Mouse (Mus musculus) telencephalon, adult 2 months (tissue): ENCODE results near the gene Card14.
"Not testable (repeated sequence)": the region's sequence is repeated elsewhere in the genome, so short reads cannot be mapped to it uniquely, and the experiment has no call there.

Experiments
- DNase-seq: peaks from one replicate; pipeline ENCODE4 v3.0.0-alpha.2; 2011; ENCODE audit warnings: low read depth, low spot score

Gene Card14

GRCm38 (mm10) chr11:119355443-119356385, 48.1 kb downstream of the Card14 start, which contains the start of the genes Sgsh and Slc26a11:
Sgsh (minus strand) TSS chr11:119355536.
Slc26a11 (plus strand) TSS chr11:119355557.
- DNase-seq = no peak

DNA sequence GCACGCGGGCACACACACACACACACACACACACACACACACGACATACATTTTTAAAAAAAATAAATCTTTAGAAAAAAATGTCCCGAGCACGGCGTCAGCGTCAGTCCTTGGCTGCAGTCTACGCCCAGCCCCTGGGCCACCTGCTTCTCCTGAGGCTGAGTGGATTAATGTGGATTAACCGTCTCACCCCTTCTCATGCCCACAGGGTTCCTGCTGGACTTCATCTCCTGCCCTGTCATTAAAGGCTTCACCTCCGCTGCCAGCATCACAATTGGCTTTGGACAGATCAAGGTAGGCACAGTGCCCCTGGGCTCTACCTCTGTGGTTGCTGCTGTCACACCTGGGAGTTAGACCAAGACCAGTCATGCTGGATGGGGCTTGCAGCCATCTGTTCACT, 51.5 kb downstream of the Card14 start:
- DNase-seq = no peak

GRCm38 (mm10) chr11:119362769-119363533, 55.4 kb downstream of the Card14 start:
- no peak for DNase-seq

- DNase-seq = no peak
Observed at GRCm38 (mm10) chr11:119363534-119364145, 56.1 kb downstream of the Card14 start.

GRCm38 (mm10) chr11:119375425-119375824, 67.9 kb downstream of the Card14 start:
- DNase-seq = no peak

DNA sequence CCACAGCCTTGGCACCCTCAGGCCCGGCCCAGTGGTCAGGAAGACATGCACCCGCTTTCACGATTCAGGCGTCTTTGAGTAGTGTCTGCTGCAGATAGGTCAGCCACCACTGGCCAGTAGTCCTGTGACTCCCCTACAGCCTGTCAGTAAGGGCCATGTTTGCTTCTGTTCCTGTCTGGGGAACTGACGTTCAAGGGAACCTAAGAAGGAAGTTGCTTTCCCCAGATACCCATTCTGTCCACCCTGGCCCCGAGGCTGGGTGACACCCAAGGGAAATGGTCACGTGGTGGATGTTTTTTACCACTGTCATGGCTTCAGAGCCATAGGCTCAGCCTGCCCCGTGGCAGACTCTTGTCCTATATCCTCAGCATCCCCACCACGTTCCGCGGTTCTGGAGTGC, 69.8 kb downstream of the Card14 start:
- no peak for DNase-seq

DNA sequence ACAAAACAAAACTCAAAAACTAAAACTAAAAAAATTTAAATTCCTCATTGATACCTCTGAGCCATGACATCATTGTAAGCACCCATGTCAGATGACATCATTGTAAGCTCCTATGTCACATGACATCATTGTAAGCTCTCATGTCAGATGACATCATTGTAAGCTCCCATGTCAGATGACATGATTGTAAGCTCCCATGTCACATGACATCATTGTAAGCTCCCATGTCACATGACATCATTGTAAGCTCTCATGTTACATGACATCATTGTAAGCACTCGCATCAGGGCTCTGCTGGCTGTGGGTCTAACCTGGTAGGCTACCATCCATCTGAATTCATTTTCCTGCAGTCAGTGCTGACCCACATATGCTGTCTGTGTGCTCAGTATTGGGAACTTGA, 71.0 kb downstream of the Card14 start:
- no peak for DNase-seq

- DNase-seq = no peak
Observed at GRCm38 (mm10) chr11:119381631-119382337, 74.2 kb downstream of the Card14 start.

DNA sequence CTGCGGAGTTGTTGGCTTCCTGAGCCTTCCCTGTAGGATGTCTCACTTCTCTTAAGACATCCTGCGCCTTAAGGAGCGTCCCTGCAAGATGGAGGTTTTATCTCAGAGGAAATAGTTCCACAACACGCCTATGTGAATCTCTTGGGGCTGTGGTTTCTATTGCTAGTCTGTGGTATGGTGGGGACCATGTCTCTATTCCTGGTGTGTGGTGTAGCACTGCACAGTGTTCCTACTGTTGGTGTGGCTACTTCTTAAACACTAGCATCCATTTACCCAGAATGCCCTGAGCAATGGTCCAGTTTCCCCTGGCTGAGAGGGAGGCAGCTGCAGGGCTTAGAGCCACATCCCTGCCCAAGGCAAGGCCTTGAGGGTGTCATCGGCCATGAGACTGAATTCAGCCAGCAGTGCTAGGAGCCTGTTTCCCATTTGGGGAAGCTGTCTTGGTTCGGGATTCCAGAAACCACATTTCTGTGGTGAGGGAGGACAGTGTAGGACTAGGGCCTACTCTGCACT, 74.8 kb downstream of the Card14 start:
- DNase-seq = no peak

DNA sequence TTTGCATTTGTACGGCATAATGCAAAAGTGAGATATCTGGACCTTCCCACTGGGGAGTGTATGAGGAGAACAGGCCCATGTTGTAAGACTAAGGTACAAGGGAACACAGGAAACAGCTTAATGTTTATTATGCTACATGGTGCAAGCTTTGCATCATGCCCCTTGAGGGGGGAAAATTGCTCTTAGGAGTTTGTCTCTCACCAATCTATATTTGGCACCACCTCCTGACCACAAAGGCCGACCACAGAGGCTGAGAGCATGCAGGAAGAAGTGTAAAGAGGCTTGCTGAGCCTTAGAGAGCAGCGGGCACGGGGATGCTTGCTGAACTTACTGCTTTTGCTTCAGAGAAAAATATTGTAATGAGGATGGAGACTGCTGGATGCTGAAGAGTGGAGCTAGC, 77.3 kb downstream of the Card14 start:
- DNase-seq = no peak

GRCm38 (mm10) chr11:119386306-119386705, 78.7 kb downstream of the Card14 start:
- no peak for DNase-seq

DNA sequence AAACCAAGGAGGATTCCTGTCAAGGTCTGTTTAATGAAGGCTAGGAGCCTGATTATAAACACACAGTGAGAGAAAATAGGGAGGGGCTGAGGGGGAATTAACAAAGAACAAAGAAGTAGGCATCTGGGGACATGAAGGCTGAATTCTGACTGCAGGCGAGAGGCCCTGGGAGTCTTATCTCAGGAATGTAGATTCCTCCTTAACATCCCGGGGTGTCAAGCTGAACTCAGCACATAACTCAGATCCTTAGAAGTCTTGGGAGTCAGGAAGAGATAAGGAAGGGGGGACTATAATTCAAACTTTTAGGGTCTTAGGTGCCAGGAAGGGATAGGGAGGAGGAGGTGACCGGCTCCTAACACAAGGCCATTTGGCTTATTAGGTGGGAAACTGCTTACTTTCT, 79.7 kb downstream of the Card14 start:
- not testable (repeated sequence) for DNase-seq

- DNase-seq = no peak
Observed at GRCm38 (mm10) chr11:119389851-119390270, 82.3 kb downstream of the Card14 start.

- no peak for DNase-seq
Observed at GRCm38 (mm10) chr11:119390271-119391231, 83.0 kb downstream of the Card14 start.

- DNase-seq = no peak
Observed at GRCm38 (mm10) chr11:119391386-119392000, 83.9 kb downstream of the Card14 start.

GRCm38 (mm10) chr11:119392001-119392614, 84.5 kb downstream of the Card14 start:
- DNase-seq = no peak

- no peak for DNase-seq
Observed at GRCm38 (mm10) chr11:119392800-119393482, 85.4 kb downstream of the Card14 start, which contains the start of gene Rnf213. Rnf213 (plus strand) TSS chr11:119393100.

- DNase-seq = no peak
Observed at GRCm38 (mm10) chr11:119393483-119393804, 85.9 kb downstream of the Card14 start.

GRCm38 (mm10) chr11:119394210-119394609, 86.6 kb downstream of the Card14 start:
- no peak for DNase-seq
